Mouse (Mus musculus): ENCODE measurements around the gene Olfr155.

The Olfr155 gene

GRCm38 (mm10) chr4:43897209-43897608 lies 45.8 kb downstream of the Olfr155 start:
- DNase-seq (ENCODE audit: low spot score): no peak

DNA sequence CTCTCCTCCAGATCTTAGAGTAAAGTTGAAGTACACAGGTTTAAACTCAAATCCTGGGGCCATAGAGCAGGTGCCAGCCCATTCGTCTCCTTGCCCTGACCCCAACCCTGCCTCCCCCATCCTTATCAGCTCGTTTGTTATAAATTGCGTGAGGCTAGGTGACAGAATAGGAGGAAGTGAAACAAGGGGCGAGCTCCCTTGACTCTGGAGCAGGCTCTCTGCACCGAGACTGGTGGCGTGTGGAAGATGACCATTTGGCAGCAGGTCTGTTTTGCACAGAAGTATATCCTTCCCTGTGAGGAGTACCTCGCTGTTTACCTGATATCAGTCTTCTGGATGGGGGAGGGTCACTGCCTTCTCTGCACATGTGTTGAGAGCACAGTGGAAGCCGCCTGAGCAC lies 47.8 kb downstream of the Olfr155 start:
- no peak for DNase-seq (ENCODE audit: low spot score)

DNA sequence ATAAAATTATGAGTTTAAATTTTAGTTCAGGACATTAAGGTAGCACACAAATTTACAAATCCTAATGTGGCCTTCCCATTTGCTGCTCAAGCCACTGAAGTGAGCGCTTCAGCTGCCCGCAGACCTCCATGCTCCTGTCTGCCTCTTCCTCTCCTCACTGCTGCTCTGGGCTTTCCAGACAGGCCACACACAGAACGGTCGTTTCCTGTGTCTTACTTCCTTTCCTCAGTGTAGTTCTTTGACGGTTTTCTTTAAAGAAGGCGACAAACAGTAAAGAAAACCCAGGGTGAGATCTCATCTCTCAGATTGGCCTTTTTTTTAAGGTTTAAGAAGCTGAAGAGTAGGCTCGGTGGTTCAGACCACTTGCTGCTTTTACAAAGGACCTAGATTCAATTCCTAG lies 52.3 kb downstream of the Olfr155 start:
- DNase-seq (ENCODE audit: low spot score): peak; percentile 53

DNA sequence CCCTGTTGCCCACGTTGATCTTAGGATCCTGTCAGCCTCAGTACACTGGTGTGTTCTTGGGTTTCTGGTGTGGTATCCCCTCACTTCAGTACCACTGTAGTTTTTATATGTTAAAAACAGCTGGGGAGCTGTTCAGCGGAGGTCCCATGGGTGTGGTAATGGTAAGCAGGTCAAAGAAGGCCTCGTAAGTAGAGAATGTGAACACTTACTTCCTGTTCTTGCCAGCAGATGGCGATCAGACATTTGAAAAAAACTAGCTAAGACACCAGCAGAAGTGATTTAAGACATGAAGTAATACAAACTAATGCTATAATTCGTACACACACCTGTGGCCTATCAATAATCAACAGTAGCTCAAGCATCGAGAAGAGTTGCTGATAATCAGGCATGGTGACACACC lies 55.1 kb downstream of the Olfr155 start:
- peak; percentile 65 for DNase-seq (ENCODE audit: low spot score)

Data from T-cell, adult 2 months (primary cell).